Mouse (Mus musculus): ENCODE data around the gene Xxylt1. TPM values are rescaled to one million over a fixed set of nuclear protein-coding genes. Genes with fewer than 3 reads are reported as not detected.

Xxylt1 gene
- total RNA-seq, 1 experiment from 2014 or later: 9.2 TPM

DNA sequence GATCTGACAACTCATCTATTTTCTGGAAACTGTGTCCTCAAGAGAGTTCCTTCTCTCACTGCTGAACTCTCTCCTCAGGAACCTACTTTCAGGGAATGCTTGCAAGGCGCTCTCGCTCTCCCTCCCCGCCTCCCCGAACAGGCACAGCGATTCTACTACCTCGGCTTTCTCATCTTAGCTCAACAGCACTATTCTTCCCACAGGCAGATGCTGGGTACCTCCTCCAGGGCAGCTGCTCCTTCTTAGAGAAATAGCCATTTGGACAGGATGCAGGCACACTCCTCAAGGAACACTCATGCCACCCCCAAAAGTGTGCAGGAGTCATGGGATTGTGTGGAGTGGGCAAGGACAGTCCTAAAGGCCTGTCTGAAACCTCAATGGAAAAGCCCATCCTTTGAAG, 97.5 kb downstream of the Xxylt1 start:
- no peak for ATAC-seq (replicated peaks in 1 of 2; ENCODE audit: insufficient read depth in 1 of 2, low FRiP score in 2 of 2, low TSS enrichment in 1 of 2, low read depth in 1 of 2, poor library complexity in 2 of 2, severe bottlenecking in 2 of 2)

DNA sequence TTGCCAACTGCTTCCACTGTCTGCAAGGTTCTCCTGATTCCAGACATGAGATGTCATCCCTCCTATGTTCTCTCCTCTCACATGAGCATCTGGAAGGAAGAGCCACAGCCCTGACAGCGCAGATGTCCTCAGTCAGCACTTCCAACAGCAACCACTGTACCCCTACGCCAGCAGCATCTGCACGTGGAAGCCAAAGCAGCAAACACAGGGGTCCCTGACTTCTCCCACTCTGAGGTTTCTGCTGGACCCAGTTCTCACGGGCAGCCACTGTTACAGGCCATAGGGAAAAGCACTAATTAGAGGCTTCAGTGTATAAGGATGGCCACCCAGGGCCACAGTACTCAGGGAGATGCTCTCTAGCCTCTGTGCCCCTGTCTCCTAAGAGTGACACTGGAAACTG, 98.0 kb downstream of the Xxylt1 start:
- ATAC-seq (replicated peaks in 1 of 2; ENCODE audit: insufficient read depth in 1 of 2, low FRiP score in 2 of 2, low TSS enrichment in 1 of 2, low read depth in 1 of 2, poor library complexity in 2 of 2, severe bottlenecking in 2 of 2): no peak

DNA sequence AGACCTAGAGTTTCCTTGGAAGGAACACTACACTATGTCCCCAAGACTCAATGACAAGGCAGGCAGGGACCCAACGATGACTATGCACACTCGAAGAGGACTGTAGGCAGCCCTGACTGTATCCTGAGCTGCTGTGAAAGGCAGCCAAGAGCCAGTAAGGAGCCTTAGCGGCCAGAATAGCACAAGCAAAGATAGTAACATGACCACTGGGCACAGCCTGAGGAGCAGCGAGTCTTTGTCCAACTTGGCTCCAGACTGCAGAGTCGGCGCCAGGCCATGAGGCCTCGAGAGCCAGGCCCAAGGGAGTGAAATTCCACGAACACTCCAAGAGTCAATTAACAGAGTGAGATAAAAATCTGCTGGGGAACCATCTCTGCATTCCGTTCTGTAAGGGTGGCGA, 99.9 kb downstream of the Xxylt1 start:
- ATAC-seq (replicated peaks in 1 of 2; ENCODE audit: insufficient read depth in 1 of 2, low FRiP score in 2 of 2, low TSS enrichment in 1 of 2, low read depth in 1 of 2, poor library complexity in 2 of 2, severe bottlenecking in 2 of 2): no peak; a peak in 1 of 4 replicates

DNA sequence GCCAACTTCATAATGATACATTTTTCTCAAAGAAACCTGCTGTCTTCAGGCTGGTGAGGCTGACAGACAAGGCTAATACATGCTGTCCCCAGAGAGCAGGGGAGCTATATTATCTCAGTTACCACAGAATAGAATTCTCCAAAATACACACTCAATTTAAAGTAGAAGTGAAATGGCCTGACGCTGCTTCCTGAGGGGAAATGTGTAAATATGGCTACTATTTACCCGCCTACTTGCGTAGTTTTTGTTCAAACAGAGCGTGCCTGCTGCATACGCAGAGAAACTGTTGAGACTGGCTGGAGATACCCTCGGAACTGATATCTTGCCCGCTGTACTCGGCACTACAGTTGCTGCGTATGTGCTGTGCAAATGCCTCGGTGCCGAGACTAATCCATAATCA, 101.3 kb downstream of the Xxylt1 start:
- ATAC-seq (replicated peaks in 1 of 2; ENCODE audit: insufficient read depth in 1 of 2, low FRiP score in 2 of 2, low TSS enrichment in 1 of 2, low read depth in 1 of 2, poor library complexity in 2 of 2, severe bottlenecking in 2 of 2): no peak

DNA sequence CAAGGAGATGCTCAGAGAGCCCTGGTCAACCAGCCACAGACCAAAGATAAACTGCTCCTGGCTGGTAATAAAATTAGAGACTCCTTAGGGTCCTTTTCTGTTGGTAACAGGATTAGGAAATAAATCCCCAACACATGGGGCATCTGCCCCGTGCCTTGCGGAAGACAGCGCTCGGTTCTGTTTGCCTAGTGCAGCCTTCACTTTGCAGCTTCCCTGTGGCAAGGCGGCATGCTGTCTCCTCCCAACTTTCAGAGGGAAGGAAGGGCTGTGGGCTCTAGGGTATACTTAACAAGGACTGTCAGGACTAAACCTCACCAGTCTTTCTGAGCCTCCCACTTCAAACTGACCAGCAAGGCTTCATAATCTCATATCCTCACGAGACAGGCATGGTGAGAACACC, 103.5 kb downstream of the Xxylt1 start:
- ATAC-seq (replicated peaks in 1 of 2; ENCODE audit: insufficient read depth in 1 of 2, low FRiP score in 2 of 2, low TSS enrichment in 1 of 2, low read depth in 1 of 2, poor library complexity in 2 of 2, severe bottlenecking in 2 of 2): no peak

DNA sequence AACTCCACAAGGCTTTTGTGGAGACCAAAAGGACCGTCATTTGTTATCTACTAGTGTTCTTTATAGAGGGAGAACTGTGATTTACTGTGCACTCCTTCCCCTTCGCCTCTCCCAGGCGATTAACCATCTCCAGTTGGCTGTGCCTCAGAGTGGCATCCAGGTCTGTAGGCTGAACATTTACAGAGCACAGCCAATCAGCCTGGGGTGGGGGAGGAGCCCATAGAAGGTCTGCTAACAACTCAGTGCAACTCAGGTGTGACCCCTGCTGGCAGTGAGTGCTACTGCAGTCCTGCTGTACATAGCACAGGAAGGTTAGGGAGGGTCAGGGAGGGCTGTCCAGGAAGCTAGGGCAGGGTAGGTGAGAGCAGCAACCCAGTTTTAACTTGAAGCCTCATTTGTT, 104.0 kb downstream of the Xxylt1 start:
- peak; percentile 88 to 90 for ATAC-seq (replicated peaks in 1 of 2; ENCODE audit: insufficient read depth in 1 of 2, low FRiP score in 2 of 2, low TSS enrichment in 1 of 2, low read depth in 1 of 2, poor library complexity in 2 of 2, severe bottlenecking in 2 of 2)

DNA sequence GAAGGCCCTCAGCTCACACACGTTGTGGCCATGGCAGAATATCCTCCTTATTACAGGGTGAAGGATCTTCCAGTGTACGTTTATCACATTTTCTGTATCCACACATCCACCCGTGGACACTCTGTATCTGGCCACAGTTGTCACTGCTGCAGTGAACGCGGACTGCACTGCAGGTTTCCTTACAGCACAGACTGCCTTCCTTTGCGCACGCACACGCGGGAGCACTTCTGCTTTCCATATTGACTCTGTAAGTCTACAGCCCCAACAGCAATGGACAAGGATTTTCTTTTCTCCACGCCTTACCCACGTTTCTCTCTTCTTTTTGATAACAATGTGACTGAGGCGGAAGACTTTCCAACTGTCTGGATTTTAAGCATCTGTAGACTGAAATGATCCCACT, 106.7 kb downstream of the Xxylt1 start:
- peak in 1 of 2 experiments; percentile 30; a peak in 1 of 4 replicates for ATAC-seq (replicated peaks in 1 of 2; ENCODE audit: insufficient read depth in 1 of 2, low FRiP score in 2 of 2, low TSS enrichment in 1 of 2, low read depth in 1 of 2, poor library complexity in 2 of 2, severe bottlenecking in 2 of 2)

DNA sequence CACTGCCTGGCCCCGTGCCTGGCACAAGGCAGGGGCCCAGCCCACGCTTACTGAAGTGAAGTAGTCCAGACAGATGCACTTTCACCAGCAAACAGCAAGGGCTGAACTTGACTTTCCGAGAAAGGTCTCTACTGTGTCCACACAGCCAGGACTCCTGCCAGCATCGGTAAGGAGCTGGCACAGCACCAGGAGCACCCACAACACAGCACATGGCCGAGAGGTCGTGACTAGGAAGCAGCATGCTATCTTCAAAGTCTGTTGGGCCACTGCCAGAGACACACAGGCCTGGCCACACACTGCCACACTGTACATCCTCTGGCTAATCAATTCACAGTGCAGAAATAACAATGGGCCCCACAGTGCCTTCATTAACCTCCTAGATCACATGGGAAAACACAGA, 107.8 kb downstream of the Xxylt1 start:
- no peak for ATAC-seq (replicated peaks in 1 of 2; ENCODE audit: insufficient read depth in 1 of 2, low FRiP score in 2 of 2, low TSS enrichment in 1 of 2, low read depth in 1 of 2, poor library complexity in 2 of 2, severe bottlenecking in 2 of 2)

DNA sequence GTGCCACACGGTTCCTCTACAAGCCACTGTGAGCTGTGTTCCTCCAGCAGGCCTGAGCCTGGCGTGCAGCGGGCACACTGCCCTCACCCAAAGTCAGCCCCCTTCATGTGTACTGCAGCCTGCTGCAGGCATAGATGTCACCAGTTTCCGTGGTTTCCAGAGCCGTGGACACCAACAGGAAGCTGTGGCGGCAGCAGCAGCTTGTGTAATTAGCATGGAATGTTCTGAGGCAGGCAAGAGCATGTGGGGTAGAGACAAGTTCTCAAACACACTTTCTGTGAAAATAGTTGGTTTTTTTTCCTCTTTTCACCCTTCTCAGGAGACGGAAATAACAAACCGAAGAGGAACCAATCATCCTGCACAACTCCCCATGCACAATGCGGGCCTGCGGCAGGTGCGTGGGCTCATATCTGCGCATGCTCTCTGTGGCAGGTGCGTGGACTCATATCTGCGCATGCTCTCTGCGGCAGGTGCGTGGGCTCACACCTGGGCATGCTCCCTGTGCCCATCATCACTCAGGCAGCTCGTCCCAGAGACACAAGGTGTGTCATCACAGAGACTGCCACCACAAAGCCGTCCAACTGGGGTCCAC, 109.2 kb downstream of the Xxylt1 start:
- ATAC-seq (replicated peaks in 1 of 2; ENCODE audit: insufficient read depth in 1 of 2, low FRiP score in 2 of 2, low TSS enrichment in 1 of 2, low read depth in 1 of 2, poor library complexity in 2 of 2, severe bottlenecking in 2 of 2): peak; percentile 82

DNA sequence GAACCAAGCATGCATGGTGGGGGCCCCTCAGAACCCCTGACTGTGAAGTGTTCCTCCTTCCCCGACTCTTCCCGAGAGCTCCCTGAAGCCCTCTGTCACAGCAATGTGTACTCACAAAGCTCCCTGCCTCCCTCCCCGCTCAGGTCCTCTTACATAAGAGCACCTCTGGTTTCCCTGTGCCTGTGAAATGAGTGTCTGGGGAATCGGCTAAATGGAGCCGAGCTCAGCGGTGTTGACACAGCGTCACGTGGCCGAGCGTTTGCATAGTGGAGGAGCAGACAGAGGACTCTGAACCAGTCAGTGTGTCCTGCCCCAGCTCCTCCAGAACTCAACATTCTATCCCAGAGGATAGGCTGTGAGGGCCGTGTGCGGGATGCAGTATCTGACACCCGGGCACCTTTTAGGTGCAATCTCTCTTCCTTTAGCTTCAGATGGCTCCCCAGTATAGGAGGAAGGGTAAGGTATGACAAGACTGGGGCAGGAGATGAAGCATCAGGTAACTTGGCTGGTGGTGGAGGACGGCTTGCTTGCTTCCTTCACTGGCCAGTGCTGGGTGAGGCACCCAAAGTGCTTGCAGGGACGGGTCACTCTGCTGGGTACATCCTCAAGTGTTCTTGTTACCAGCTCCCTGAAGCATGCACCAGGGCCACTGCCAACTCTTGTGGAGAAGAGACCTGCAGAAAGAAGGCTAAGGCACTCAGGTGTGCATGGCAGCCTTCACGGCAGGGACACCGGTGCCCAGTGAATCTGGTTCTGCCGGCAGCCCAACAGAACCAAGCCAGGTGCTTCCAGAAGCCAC, 111.8 kb downstream of the Xxylt1 start:
- ATAC-seq (replicated peaks in 1 of 2; ENCODE audit: insufficient read depth in 1 of 2, low FRiP score in 2 of 2, low TSS enrichment in 1 of 2, low read depth in 1 of 2, poor library complexity in 2 of 2, severe bottlenecking in 2 of 2): no peak

DNA sequence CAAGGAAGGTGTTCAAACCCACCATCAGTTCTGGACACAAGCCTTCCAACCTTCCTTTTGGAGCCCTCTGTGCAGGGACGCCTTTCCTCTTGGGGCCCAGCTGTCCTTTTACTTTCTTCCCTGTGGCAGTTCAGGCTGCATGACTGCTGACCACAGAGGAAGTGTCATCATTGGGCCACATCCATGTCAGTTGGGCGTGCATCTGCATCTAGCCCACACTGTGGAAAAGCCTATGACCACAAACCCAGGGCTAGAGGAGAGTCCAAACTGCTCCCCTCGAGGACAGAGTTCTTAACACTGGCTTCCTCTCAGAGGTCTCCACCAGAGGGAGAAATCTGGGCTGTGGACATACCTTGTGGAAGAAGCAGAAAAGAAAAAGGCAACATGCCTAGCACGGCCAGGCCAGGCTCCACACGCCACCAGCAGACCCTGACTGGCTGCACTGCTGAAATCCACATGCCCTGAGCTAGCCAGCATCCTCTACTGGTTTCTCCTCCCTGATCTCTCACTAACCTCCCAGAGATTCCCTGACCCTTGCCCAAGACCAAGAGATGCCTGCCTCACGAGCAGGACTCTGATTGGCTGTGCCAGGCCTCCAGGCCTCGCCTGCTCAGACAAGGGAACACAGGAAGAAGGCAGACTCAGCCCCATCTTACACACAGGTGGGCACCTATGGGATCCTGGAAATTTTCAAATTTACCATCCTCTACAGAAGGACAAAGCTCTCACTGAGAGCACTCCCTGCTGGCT, 112.7 kb downstream of the Xxylt1 start:
- peak; percentile 61 to 62 for ATAC-seq (replicated peaks in 1 of 2; ENCODE audit: insufficient read depth in 1 of 2, low FRiP score in 2 of 2, low TSS enrichment in 1 of 2, low read depth in 1 of 2, poor library complexity in 2 of 2, severe bottlenecking in 2 of 2)

DNA sequence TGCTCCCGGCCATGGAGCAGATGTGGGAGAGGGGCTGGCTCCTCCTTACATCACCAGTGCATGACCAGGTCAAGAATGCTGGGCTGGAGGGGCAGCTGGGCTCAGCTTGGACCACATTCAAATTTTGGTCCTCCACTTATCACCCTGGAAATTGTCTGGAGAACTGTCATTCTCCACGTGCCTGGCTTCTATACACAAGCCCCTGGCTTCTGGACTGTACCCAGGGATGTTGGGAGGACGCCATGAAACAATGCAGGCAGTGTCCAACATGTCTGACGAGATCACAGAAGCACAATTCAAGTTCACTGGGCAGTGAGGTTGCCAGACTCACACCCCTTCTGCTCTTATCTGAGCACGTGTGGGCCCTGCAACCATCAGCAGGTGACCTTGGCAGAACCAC, 114.5 kb downstream of the Xxylt1 start:
- no peak for ATAC-seq (replicated peaks in 1 of 2; ENCODE audit: insufficient read depth in 1 of 2, low FRiP score in 2 of 2, low TSS enrichment in 1 of 2, low read depth in 1 of 2, poor library complexity in 2 of 2, severe bottlenecking in 2 of 2)

DNA sequence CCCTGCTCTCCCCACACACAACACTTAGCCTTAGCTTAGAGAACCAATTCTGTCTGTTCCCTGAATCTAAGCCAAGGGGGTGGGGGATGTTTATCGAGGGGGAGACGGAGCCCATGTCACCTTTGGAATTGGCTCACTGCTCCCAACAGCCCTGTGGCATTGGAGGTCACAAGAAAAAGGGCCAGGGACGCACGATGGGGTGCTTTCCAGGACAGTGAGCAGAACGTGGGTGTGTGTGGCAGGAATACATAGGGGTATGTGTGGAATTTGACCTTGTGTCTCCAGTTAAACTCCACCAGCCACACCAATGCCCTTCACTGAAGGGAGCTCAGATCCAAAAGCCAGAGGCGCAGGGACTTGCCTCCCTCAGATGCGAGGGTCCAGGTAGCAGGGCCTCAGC, 116.3 kb downstream of the Xxylt1 start:
- ATAC-seq (replicated peaks in 1 of 2; ENCODE audit: insufficient read depth in 1 of 2, low FRiP score in 2 of 2, low TSS enrichment in 1 of 2, low read depth in 1 of 2, poor library complexity in 2 of 2, severe bottlenecking in 2 of 2): no peak

DNA sequence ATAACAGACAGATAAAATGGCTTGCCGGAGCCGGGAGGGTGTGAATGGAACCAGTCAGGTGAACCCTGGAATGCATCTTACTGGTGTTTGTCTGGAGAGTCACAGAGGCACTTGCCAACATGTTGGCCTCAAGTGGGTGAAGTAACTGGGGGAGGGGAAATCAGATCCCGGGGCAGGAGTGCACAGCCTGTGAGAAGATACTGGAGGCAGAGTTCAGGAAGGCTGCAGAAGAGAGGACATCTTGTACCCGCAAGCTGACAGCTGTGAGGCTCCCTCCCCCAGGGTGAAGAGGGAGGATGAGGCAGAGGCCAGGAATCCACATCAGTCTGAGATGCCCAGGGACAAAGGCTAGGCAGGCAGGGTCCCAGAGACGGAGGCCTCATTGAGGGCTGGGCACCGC, 116.8 kb downstream of the Xxylt1 start:
- ATAC-seq (replicated peaks in 1 of 2; ENCODE audit: insufficient read depth in 1 of 2, low FRiP score in 2 of 2, low TSS enrichment in 1 of 2, low read depth in 1 of 2, poor library complexity in 2 of 2, severe bottlenecking in 2 of 2): no peak

DNA sequence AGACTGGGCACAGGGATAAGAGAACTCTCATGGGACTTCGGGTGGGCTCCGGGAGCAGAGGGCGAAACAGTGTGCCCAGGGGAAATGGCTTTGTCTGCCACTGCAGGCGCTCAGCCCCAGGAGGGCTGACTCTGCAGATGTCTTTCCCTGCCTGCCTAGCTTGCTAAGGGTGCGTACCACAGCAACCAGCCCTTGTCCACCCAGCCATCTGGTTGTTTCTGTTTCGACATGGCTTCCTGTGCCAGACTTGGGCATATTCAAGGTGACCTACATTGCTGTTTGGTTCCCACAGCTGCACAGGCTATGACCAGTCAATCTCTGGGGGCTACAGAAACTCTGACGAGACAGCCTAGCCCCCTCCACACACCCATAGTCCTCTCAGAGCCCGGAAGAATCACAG, 118.7 kb downstream of the Xxylt1 start:
- ATAC-seq (replicated peaks in 1 of 2; ENCODE audit: insufficient read depth in 1 of 2, low FRiP score in 2 of 2, low TSS enrichment in 1 of 2, low read depth in 1 of 2, poor library complexity in 2 of 2, severe bottlenecking in 2 of 2): peak; percentile 42 to 72; a peak in 3 of 4 replicates

DNA sequence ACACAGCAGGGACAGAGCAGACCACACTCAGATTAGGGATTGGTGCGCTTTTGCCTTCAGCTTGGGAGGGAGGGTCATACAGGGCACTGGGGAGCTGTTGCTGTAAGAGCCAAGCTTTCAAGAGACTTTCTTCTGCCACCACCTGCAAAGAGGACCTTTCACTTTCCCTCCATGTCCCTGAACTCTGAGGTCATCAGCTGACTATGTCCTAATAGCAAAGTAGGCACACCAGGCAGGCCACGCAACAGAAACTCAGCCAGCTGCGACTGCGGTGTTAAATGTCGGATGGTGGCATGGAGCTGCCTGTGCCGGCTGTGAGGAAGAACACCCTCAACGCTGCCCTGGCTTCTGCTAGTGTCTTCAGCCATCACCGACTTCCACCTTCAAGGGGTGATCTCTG, 120.1 kb downstream of the Xxylt1 start:
- ATAC-seq (replicated peaks in 1 of 2; ENCODE audit: insufficient read depth in 1 of 2, low FRiP score in 2 of 2, low TSS enrichment in 1 of 2, low read depth in 1 of 2, poor library complexity in 2 of 2, severe bottlenecking in 2 of 2): no peak

DNA sequence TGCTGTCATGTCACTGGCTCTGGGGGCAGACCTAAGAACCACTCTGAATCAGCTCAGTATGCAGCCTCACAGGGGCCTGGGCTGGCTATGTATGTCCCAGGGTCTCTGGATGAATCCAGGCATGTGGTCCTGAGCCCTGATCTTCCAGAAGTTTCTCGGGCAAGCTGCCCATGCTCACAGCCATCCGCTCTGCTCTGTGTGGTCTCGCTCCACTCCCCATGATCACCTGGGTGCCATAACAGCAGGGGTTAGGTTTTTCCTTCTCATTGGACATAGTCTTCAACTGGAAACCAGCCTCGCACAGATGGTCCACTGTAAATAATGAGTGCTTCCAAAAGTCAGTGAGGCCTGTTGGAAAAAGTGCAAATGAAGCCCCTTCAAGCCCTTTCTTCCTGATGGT, 121.0 kb downstream of the Xxylt1 start:
- no peak for ATAC-seq (replicated peaks in 1 of 2; ENCODE audit: insufficient read depth in 1 of 2, low FRiP score in 2 of 2, low TSS enrichment in 1 of 2, low read depth in 1 of 2, poor library complexity in 2 of 2, severe bottlenecking in 2 of 2)

DNA sequence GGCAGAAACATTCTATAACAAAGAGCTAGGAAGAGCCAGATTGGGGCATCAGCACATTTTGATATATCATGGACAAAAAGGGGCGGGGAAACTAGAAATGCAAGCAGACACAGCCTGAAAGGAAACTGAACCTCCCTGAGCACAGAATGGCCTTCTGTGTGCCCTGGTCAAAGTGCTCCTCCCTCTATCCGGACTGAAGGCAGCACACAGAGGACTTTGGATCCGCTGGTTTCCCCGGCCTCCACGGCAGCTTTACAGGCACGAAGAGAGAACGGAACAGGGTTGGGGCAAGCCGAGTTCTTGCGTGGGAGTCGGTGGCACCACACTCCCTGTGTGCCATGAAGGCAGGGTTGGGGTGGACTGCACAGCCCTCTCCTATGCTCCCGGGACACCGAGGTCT, 121.5 kb downstream of the Xxylt1 start:
- ATAC-seq (replicated peaks in 1 of 2; ENCODE audit: insufficient read depth in 1 of 2, low FRiP score in 2 of 2, low TSS enrichment in 1 of 2, low read depth in 1 of 2, poor library complexity in 2 of 2, severe bottlenecking in 2 of 2): no peak
